Mouse (Mus musculus) natural killer cell, adult 2 months (primary cell): Measurements from ENCODE around the gene Samd8.

ENCODE experiments used
- DNase-seq, 2 experiments: peaks; one replicate each; pipeline ENCODE4 v3.0.0; 2022; ENCODE audit warnings: low spot score in 2 of 2

The Samd8 gene

DNA sequence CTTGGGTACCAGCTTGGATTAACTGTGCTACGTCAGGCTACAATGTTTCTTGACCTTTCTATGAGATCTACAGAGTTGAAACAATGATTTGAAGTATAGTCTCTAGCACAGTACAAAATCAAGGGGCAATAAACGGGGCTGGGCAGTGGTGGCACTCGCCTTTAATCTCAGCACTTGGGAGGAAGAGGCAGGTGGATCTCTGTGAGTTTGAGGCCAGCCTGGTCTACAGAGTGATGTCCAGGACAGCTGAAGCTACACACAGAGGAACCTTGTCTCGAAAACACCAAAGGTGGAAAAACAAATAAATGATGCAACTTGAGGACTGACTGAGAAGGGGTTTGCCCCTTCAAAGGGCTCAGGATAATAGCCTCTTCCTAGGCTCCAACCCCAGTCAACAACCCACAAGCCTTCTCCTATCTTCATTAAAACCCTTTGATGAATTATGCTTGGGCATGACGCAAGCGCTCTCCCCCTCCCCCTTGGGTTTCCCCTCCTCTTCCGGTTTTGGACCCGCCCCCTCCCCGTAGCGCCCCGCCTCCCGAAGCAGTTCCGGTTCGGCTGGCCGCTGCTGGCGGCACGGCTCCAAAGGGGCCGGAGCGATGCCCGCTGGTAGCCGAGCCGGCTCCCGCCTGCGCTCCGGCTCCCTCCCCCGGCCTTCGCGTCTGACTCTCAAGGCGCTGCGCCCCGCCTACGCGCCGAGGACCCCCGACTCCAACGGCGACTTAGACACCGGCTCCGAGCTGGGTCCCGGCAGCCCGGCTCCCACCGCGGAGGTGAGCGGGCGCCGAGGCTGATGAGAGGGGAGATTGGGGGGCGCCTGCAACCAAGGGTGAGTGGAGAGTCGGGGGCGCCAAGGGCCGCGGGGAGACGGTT lies at the start of gene Samd8:
Samd8 (plus strand) TSS at position 524 of the 873 bp plus-strand sequence.
- peak; percentile 76 to 80 for DNase-seq

GRCm38 (mm10) chr14:21702691-21703090 lies 47.6 kb upstream of the Samd8 start:
- no peak for DNase-seq

DNA sequence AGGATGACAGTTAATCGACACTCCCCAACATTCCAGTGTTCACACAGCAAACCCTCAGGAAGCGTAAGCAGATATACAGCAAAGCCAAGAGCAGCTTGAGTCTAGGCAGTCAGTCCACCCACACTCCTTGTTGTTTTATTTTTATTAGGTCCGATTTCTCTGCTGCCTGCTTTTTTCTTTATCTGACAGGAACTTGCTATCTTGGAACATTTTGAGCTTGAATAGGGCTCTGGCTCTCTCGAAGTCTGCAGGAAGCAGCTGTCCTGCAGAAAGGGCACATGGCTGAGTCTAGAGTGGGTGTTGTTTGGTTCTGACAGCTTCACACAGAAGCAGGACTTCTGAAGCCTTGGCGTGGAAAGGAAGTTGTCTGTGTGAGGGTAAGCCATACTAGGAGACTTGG lies 47.1 kb upstream of the Samd8 start:
- DNase-seq: no peak

GRCm38 (mm10) chr14:21705462-21705861 lies 44.9 kb upstream of the Samd8 start:
- no peak for DNase-seq

- DNase-seq: no peak
Measured at GRCm38 (mm10) chr14:21706759-21707571, 43.4 kb upstream of the Samd8 start.

DNA sequence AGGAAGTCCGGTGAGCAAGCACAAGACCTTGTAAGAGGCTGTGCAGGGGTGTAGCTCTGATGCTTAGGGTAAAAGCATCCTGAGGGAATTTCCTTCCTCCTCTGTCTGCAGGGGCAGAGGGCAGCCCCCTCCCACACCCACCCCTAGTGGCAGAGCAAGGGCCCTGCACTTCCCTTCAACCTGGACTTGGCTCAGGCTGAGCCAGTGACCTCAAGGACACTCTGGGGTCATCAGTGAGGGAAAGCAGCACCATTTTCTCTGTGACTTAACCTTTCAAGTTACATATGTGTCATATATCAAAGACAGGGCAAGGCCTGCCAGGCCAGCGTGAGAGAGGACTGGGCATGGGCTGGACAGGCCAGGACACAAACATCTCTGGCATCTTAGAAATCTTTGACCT lies 40.8 kb upstream of the Samd8 start:
- DNase-seq: no peak

- DNase-seq: no peak
Measured at GRCm38 (mm10) chr14:21711231-21711630, 39.1 kb upstream of the Samd8 start.

GRCm38 (mm10) chr14:21714486-21714885 lies 35.8 kb upstream of the Samd8 start, which contains the start of gene Dupd1:
Dupd1 (minus strand) TSS chr14:21714576.
- DNase-seq: no peak

- DNase-seq: no peak
Measured at GRCm38 (mm10) chr14:21719646-21720383, 30.5 kb upstream of the Samd8 start.

GRCm38 (mm10) chr14:21720430-21721205 lies 29.7 kb upstream of the Samd8 start:
- no peak for DNase-seq

- no peak for DNase-seq
Measured at GRCm38 (mm10) chr14:21722021-21722698, 28.2 kb upstream of the Samd8 start.

GRCm38 (mm10) chr14:21729031-21729732 lies 21.1 kb upstream of the Samd8 start:
- DNase-seq: no peak

- no peak for DNase-seq
Measured at GRCm38 (mm10) chr14:21729936-21730335, 20.4 kb upstream of the Samd8 start.

GRCm38 (mm10) chr14:21733131-21733905 lies 17.0 kb upstream of the Samd8 start:
- no peak for DNase-seq

DNA sequence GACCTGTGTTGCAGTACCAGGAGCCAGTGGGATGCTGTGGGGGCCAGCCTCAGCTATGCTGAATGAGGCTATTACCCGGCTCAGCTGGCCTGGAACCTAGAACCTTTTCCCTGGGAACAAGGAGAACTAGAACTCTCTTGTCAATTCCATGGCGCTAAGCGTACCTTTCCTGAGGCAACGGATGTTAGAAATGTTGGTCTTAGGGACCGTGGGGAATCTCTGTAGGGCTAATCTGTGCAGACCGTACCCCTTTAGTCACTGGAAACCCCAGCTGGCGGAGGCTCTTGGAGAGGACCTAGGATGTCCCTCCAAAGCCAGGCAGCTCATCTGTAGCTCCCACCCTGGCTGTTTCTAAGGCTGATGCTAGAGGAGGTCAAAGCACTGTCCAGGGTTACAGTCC lies 10.0 kb upstream of the Samd8 start:
- DNase-seq: no peak

DNA sequence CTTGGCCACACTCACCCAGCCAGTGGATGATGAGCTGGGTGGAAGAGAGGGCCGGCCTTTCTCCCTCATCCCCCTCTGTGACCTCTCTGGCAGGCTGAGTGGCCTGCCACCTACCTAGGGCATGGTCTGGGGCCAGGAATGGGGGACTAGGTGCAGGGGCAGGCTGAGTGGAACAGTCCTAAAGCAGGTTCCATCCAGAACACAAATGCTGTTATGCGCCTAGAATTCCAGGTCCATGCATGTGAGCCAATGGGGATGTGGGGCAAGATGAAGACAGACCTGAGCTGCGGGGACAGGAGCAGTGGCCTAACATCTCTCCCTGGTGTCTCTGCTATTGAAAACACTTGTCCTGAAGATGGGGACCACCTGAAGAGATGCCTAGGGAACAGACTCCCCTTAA lies 9.0 kb upstream of the Samd8 start:
- DNase-seq: no peak

DNA sequence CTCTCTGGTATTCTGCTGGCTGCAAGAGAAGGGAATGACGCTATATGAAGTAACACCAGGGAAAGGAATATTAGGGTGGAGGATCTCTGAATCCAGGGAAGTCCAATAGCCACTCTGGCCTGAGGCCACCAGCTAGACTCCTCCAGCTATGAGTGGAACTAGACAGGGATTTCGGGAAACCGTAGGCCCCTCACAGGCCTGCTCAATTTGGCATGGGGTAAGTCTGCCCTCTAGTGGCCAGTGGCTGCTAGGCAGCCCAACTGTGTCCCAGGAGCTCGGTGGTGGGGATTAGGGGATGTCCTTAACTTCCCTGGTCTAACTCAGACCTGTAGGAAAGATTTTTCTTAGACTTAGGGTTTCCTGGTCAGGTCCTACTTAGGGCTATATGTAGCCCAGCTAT lies 8.5 kb upstream of the Samd8 start:
- DNase-seq: peak; percentile 58 to 68

- DNase-seq: no peak
Measured at GRCm38 (mm10) chr14:21742441-21742840, 7.9 kb upstream of the Samd8 start.

- no peak for DNase-seq
Measured at GRCm38 (mm10) chr14:21744169-21744568, 6.2 kb upstream of the Samd8 start.
